Mouse (Mus musculus) frontal cortex, postnatal 36 days (tissue): ENCODE measurements around the gene 9130409I23Rik.

ENCODE experiments used
- DNase-seq, 2 experiments: peaks; one replicate each; pipeline ENCODE4 v3.0.0; 2022; ENCODE audit warnings: low spot score in 2 of 2

The 9130409I23Rik gene

DNA sequence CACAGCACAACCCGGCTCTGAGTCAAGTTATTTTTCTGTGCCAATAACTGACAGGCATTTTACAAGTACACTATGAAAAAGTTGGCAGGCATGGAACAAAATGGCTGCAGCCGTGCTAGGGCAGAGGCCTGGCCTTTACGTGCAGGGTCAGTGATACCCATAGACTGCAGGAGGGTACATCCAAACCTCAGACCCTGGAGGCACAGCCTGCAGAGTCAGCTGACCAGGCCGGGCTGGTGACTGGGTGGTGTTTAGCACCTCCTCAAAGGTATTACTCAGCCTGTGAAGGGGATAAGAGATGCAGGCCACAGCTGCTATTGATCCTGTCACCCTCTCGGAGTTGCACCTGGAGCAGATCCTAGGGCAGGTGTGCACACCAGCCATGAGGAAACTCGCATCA, at the start of gene 9130409I23Rik:
Gene 9130409I23Rik (plus strand): TSS at position 301 of the 400 bp plus-strand sequence.
- no peak for DNase-seq

DNA sequence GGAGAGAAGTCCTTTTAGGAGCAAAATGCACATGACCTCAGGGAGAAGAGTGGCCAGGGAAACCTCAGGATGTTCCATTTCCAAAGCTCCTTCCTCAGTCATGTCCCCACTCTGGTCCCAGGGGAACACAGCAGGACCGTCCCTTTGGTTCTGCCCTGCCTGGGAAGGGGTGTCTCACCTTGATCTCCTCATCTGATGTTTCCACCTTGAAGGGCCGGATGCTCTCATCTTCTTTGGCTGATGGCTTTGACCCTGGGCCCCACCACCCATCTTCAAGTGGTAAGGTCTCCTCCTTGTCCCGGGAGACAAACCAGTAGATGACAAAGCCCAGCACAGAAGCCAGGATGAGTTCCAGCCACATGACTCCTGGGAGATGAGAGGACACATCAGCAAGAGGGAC, 49.4 kb upstream of the 9130409I23Rik start:
- no peak for DNase-seq

DNA sequence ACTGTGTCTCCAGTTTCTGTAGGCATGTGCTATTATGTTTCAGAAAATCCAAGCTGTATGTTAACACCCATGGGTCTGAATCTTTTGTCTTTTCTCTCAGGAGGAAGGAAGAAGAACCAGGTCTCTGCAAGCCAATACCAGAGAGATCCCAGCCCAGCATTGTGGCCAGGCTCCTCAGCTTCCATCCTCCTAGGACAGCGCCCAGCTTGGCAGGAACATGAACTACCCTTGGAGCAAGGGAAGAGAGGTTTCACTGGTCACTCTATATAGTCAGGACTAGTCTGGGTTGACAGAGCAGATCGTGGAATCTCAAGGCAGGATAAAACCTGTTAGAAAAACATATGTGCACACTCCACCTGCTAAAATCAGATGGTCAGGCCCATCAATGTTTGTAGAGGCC, 47.2 kb upstream of the 9130409I23Rik start:
- DNase-seq = no peak

DNA sequence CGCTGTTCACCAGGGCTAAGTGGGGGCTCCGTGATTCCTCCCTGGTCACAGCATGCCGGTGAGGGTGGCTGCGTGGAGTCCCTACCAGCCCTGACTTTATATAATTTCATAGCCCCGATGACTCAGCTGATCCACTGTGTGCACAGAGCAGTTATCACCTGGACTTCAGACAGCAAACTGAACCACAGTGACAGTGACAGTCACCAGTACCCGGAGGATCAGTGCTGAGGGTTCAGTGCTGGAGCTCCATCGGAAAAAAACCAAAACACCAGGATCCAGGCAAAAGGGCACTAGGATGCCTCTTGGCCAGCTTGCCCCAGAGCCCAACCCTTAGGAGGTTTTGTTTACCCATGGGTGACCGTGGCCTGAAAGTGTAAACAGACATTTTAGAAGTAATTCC, 45.7 kb upstream of the 9130409I23Rik start:
- DNase-seq = no peak

DNA sequence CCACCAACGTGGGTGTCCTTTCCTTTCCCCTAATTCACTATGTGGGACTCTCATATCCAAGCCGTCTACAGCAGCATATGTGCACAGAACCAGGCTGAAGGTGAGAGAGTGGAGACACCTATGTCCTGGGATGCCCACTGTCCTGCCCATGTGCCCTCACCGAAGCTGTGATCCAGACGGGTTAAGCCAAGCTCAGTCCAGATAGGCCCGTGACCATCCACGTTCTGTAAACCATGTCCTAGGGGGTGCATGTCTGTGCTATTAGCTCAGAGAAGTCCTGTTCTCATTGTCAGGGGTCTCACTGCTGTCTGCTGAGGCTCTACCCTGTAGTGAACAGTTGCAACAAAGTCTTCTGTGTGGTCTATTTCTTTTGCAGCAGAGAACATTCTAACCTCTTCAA, 43.2 kb upstream of the 9130409I23Rik start:
- DNase-seq = no peak

DNA sequence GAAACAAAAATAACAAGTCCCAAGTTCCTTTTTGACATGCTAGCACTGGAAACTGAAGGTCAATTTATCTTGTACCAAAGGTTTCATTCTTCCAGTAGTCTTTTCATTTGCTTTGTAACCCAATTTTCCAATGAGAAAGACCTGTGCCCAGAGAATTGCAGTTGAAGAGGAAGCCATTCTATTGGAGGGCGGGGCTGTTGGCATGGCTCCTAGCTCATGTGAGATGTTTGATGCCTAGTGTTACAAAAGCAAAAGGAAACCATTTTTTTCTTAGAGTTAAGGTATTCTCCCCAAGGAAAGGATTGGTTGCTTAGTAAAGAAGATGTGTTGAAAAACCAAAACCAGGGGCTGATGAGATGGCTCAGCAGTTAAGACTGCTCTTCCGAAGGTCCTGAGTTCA, 42.8 kb upstream of the 9130409I23Rik start:
- no peak for DNase-seq

DNA sequence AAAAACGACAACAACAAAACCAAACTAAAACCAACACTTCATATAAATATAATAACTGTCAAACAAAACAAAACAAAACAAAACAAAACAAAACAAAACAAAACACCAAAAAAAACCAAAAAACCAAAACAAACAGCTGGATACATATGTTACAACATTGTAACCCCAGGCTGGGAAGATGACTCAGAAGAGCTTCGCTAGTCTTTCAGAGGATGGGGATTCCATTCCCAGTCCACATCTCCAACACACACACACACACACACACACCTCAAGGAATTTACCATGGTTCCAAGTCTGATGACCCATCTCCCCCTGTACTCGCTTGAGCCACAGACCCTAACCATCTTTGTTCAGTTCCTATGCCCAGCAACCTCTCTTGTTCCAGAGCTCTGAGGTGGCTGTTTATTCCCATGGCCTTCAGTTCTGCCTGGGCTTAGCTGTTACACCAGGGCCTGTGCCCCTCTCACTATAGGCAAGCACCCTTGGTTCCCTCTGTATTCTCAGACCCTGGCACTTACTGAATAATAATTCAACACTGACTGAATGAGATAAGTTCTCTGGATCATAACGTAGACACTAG, 41.9 kb upstream of the 9130409I23Rik start:
- no peak for DNase-seq

DNA sequence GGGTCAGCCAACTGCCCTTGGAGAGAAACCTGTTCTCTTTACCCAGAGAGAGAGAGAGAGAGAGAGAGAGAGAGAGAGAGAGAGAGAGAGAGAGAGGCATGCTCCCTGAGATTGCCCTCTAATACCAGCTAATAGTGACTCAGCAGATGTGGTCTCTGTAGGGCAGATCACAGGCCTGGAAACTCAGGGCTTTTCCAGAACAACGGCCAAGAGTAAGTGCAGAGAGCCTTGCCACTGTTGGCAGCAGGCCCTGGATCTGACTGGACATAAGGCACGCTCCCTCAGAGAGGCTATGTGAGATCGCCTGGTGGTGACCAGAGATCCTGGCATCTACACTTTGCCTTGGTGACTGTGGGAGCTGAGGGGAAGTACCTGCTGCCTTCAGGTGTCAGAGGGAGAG, 41.3 kb upstream of the 9130409I23Rik start:
- DNase-seq = no peak

DNA sequence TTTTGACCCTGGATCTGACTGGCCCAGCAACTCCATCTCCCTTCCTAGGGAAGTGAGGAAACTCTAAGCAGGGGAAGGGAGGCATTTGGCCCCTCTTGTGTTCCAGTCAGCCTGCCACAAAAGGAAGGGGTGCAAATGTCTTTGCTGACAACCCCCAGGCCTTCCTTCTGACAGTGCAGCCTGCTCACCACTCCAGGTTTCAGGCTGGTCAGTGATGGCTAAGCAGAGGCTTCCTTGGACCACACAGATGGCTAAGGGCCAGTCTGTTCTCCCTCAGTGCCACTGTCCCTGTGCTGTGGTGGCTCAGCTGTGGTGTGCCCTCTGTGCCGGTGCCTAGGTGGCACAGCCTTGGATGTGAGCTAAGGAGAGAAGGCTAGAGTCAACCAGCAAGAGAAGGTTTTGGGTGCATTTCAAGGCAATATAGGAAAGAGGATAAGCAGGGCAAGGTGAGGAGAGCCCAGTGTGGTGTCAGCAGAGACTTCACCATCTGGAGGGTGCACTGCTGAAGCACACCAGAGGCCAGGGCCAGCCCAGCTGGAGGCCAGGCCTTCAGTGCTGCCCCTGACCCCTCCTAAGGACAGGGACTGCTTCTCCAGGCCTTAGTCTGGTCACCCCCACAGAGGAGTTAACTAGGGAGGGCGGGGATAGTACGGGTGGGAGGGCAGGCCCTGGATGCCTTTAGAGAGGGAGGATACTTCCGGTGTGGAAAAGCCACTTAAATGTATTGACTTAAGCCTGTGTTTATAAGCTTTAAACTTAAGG, 40.7 kb upstream of the 9130409I23Rik start:
- no peak for DNase-seq

DNA sequence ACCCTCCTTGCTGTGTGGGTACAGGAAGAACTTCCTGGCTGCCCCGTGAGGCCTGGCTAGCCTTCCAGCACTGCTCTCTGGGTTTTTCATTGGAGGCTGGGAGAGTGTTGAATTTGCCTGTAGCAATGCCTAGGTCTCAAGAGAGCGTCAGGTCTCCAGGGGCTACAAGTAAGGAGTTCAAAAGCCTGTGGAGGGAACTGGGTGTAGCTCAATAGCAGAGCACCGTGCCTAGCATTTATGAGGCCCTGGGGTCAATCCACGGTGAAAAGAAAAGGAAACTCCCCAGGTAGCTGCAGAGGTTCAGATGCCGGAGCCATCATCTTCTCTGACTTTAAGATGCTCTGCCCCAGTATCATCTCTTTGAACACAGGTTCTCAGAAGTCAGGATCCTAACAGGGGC, 39.4 kb upstream of the 9130409I23Rik start:
- no peak for DNase-seq

DNA sequence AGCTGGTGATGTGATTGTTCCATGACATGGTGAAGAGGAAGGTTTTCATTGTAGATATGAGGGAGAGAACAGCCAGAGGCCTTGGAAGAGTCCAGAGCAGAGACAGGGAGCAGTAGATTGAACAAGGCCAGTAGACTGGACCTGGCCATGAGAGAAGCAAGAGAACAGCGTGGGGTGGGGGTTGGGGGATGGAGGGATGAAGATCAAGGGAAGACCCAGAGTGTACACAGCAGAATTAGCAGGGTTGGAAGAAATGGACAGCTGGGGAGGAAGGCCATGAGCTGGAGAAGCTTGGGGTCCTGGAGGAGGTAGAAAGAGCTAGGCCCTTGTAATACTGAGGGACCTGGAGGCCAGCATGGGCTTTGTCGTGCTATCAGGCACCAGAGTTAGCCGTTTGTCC, 38.6 kb upstream of the 9130409I23Rik start:
- DNase-seq = no peak

DNA sequence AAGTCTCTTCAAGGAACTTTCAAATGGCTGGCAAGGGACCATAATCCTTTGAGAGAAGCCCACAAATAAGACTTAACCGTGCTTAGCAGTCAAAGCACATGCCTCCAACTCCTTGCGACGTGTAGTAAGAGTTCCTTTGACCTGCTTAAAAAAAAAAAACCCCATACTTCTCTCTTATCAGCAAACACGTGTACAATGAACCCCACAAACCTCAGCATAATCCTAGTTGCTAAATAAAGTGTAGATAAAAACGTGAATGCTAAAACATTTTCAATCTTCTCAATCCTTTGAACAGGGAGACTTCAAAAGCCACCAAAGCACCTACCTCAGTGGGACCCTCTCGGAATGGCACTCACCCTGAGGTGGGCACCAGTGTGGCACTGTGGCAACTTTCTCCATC, 37.6 kb upstream of the 9130409I23Rik start:
- no peak for DNase-seq

DNA sequence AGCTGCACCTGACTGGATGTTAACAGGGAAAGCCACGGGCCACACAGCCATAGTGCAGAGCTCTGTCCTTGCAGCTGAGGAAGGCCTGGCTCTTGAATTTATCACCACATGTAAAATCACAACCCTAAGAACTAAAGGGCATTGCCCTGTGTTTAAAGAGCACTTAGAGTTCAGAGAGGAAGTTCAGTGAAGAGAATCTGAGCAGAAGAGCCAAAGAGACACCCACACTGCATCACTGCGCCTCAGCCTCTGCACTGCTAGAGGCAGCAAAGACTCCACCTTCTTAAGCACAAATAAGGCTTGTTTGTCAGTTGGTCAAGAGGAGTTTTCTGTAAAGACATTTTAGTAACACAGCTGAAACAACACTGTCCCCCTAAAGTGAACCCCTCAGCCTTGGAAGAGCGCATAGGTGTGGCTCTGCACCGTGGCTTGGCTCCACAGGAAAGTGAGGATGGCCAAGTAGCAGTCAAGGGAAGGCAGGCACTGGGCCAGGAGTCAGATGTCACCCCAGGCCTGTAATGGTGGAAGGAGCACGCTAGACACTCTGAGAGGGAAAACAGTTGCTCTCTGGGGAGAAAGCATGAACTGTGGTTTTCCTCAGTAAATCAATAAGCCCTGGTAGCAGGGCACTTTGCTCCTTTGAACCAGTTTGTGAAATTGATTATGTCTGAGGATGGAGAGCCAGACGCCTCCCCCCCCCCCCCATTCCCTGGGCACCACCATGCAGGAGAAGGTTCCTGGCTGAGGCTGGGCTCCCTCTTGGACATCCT, 36.1 kb upstream of the 9130409I23Rik start:
- no peak for DNase-seq

DNA sequence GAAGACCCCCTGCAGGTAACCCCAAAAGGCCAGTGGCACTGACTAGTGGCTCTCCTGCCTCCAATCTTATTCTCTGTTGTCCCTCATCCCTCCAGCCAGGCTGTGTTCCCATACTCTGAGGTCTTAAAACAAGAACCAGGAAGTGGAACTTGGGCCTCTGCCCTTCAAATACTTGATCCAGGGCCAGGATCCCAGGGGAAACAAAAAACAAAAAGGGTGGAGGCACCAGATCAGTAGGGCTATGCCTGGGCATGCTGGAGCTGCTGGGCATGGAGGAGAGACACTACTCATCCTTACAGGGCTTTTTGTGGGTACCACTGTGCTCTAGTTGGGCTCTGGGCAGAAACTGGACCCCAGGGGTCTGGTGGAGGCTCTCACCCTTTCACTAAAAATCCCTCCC, 35.5 kb upstream of the 9130409I23Rik start:
- peak in 1 of 2 experiments; percentile 30 for DNase-seq

DNA sequence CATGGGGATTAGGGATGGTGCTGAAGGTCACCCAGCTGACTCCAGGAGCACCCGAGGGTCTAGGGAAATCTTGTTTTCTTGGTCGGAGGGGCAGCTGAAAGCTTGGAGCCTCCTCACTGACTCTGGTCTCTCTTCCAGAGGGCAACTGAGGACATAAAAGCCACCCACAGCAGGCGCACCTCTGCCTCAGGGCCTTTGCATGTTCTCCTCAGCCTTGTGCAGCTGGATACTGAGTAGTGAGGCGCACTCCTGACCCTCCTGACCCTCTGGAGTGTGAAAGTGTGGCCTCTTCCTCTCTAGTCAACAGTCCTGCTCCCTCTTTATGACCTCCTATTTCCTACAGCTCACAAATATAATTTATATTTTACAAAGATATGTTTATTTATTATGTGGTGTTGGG, 35.0 kb upstream of the 9130409I23Rik start:
- no peak for DNase-seq

DNA sequence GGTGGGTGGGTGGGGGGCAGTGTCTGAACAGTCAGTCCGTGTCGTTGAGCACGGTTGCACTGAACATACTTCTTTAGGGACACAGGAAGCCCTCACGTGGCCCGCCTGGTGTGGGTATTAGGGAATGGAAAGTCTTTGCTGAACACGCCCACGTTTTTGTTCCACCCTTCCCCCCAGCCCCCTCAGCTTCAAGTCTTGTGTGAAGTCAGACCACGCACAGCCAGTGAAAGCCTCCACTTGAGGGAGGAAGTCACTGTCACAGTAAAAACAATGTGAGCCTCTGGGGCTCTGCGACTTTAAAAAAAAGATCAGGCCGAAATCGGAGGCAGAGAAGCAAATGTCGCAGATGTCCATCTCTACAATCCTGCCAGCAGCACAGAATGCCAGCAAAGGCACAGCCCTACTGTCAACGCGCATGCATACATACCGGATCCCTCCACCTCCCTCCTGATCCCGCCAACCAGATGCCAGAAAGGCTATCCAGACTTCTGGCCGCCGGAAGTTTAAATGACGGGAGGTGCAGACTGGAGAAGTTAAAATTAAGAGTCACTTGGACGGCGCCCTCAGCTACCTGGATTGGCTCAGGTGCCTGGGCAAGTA, 34.4 kb upstream of the 9130409I23Rik start:
- peak; percentile 60 to 68 for DNase-seq

DNA sequence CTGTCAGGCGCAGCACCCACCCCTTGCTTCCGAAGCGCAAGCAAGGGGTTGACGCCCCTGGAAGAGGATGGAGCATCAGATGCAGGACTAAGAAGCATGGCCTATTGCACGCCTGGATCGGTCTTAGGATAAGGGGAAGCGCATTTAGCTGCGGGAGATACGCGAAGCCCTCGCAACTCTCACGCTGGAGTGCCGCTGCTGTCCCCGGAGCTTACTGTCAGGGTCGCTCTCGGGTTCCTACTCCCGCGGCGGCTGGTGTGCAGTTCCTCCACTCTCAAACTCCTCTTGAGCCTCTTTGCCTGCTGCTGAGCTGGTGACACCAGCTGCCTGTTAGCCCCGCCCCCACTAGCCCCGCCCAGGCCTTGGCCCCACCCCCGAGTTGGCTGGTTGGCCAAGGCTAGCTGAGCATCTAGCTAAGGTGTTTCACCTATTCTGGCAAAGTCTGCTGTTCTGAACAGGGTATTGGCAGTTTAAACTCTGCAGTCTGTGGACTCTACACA, 33.8 kb upstream of the 9130409I23Rik start:
- DNase-seq = peak; percentile 66 to 70

DNA sequence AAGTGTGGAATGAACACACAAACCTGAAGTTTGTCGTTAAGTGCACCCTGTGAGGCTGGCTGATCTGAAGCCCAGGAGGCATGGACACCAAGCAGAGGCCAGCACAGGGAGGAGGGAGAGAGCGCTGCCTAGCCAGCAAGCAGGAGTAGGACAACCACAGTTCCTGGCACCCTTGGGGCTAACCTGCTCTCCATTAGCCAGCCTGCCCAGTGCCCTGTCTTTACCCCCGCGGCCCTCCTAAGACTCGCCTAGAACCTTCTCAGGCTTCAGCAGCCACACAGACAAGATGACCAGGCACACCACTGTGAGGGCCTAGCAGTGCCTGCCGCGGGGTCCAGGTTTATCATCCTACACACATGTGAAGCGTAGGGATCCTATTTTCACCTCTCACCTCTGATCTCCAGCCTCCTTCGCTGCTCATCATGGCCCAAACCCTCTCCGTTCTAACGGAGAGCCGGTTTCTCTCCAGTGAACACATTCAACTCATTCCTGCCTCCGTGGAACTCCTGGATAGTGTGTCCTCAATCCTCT, 33.1 kb upstream of the 9130409I23Rik start:
- DNase-seq = no peak

DNA sequence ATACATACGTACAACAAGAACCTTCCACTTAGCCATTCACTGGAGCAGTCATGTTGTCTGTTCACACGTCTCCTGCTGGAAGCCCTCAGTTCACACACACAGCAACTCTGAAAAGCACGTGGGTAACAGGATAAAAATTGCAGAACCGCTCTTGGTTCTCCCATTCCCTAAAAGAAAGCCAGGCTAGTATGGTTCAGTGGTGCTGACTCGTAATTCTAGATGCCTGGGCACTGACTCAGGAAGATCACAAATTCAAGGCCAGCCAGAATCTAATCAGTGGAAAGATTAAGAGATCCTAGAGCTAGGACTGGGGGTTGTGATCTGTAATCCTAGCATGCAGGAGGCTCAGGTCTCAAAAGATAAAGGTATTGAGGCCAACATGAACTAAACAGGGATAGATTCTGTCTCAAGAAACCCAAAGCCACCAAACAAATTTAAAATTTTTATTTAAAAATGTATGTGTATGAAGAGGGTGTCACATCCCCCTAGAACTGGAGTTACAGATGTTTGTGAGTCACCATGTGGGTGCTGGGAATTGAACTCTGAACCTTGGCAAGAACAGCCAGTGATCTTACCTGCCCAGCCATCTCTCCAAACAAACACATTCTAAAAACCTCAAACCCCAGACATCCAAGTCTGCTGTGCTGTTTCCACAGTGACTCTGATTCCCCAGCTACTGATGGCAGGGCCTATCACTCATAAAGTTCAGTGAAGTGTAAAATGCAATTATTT, 30.1 kb upstream of the 9130409I23Rik start, which contains the start of gene Ephx1:
Gene Ephx1 (minus strand): TSS at position 149 of the 732 bp plus-strand sequence.
- DNase-seq = no peak

DNA sequence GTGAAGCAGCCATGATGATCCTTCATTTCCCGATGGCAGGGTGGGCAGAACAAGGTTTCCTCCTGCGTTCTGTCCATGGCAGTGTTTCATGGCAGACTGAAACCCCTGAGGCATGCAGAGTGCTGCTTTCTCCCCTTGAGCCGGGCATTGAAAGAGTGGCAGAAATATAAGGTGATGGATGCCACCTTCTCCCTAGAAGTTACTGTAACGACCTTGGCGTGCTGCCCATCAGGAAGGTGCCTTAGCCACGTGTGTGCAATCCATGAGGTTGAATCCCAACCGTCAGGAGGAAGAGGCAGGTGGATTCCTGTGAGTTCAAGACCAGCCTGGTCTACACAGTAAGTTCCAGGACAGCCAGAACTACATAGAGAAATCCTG, 29.6 kb upstream of the 9130409I23Rik start:
- DNase-seq = no peak

DNA sequence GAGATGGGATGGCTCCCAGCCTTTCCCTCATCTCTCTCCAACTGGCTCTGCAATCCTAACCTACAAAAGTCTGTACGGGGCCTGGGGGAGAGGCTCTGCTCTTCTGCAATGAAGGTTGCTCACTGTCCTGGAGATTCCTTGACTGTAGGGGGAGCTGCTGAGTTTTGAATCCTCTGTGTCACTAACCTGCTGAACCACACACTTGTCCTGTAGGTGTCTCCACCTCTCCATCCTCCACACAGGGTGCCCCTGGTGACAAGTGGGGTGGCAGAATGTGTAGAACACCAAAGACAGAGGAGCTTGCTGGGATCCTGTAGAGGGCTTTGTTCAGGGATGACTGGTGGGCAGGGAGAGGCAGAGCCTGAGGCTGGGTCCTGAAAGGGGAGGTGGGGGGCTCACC, 28.8 kb upstream of the 9130409I23Rik start:
- DNase-seq = peak; percentile 17 to 56
